Mouse (Mus musculus) hindbrain, embryonic 11.5 days (tissue): ENCODE data around the gene Lrrfip1. TPM values are rescaled to one million over a fixed set of nuclear protein-coding genes. Genes with fewer than 3 reads are reported as not detected.

ENCODE experiments used
- ATAC-seq: fragments of 200-750 bp; cut with Nextera tagmentation; 2 replicates; pipeline ENCODE4 v1.8.0; 2017; ENCODE audit warnings: mild to moderate bottlenecking, moderate TSS enrichment, moderate library complexity; ENCODE audit not compliant: low FRiP score
- DNase-seq: peaks from one replicate; pipeline ENCODE4 v3.0.0-alpha.2; 2015; ENCODE audit warnings: low spot score
- H3K27ac ChIP-seq: fragments of 300-500 bp; sonication (generic); 2 replicates; pipeline ENCODE4 v1.5.1; 2014; ENCODE audit warnings: mild to moderate bottlenecking, low read depth, low read length
- H3K27me3 ChIP-seq: fragments of 300-500 bp; sonication (generic); 2 replicates; pipeline ENCODE4 v1.6.1; 2014; ENCODE audit warnings: mild to moderate bottlenecking, low read length, moderate library complexity, mixed read lengths; ENCODE audit not compliant: control insufficient read depth, insufficient read depth
- H3K36me3 ChIP-seq: fragments of 300-500 bp; sonication (generic); 2 replicates; pipeline ENCODE4 v1.6.1; 2014; ENCODE audit warnings: mild to moderate bottlenecking, low read length, moderate library complexity, mixed read lengths; ENCODE audit not compliant: control insufficient read depth, insufficient read depth
- H3K4me1 ChIP-seq: fragments of 300-500 bp; sonication (generic); replicated peaks from 2 replicates; pipeline ENCODE4 v1.6.1; 2014; ENCODE audit warnings: low read length, mixed read lengths; ENCODE audit not compliant: control insufficient read depth, insufficient read depth
- H3K4me2 ChIP-seq: fragments of 300-500 bp; sonication (generic); replicated peaks from 2 replicates; pipeline ENCODE4 v1.6.1; 2014; ENCODE audit warnings: mild to moderate bottlenecking, low read depth, low read length
- H3K4me3 ChIP-seq: fragments of 300-500 bp; sonication (generic); 2 replicates; pipeline ENCODE4 v1.5.1; 2014; ENCODE audit warnings: low read depth, low read length
- H3K9ac ChIP-seq: fragments of 300-500 bp; sonication (generic); 2 replicates; pipeline ENCODE4 v1.6.1; 2014; ENCODE audit warnings: low read depth, low read length
- H3K9me3 ChIP-seq: fragments of 300-500 bp; sonication (generic); 2 replicates; pipeline ENCODE4 v1.6.1; 2016; ENCODE audit warnings: low read length; ENCODE audit not compliant: control insufficient read depth
- WGBS: fragments of 180-500 bp; shearing (Covaris S2); extraction: QIAGEN DNeasy Blood & Tissue Kit; methylation state at CpG from one replicate; pipeline ENCODE4 v1.1.7; 2014; 5-methylcytosine and 5-hydroxymethylcytosine counted together
- polyA plus RNA-seq: library from polyadenylated mRNA; unstranded; fragments of >200 nt; fragmentation: Nextera tagmentation; extraction: Ambion mirVana; gene quantifications from 2 replicates; pipeline ENCODE4 v1.2.1, GENCODE M21; 2014

Gene Lrrfip1
- polyA plus RNA-seq, 1 experiment from 2014 or later: 23.5 TPM

DNA sequence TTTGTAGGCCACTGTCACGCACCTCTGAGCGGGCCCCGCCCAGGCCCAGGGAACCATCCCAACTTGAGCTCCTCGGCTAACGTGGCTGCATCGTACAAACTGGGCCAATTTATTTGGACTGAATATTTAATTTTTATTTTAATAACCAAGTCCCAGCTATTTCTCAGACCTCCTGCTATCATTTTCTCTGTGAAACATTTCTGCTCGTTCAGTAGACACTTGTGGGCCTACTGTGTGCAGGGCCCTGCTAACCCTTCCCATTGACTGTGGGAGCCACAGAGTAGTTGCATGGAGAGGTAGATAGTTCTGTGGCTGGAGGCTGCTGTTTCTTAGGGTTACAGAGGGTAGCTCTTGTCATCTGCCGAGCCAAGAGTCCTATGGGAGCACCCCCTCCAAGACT, 72.0 kb downstream of the Lrrfip1 start:
- Histone ChIP-seq H3K27ac (no peak overlapping the region), H3K4me2 (no peak overlapping the region), H3K9ac (no peak overlapping the region), H3K9me3 (no peaks in the 10 kb centered on the region), H3K36me3 (no peaks in the 10 kb centered on the region), H3K4me1 (no peaks in the 10 kb centered on the region), H3K27me3 (no peaks in the 10 kb centered on the region), H3K4me3 (no peak overlapping the region)
- DNase-seq (no peak), ATAC-seq (no peak)
- WGBS: 92% methylated on average over 8 of the region's 8 CpGs

DNA sequence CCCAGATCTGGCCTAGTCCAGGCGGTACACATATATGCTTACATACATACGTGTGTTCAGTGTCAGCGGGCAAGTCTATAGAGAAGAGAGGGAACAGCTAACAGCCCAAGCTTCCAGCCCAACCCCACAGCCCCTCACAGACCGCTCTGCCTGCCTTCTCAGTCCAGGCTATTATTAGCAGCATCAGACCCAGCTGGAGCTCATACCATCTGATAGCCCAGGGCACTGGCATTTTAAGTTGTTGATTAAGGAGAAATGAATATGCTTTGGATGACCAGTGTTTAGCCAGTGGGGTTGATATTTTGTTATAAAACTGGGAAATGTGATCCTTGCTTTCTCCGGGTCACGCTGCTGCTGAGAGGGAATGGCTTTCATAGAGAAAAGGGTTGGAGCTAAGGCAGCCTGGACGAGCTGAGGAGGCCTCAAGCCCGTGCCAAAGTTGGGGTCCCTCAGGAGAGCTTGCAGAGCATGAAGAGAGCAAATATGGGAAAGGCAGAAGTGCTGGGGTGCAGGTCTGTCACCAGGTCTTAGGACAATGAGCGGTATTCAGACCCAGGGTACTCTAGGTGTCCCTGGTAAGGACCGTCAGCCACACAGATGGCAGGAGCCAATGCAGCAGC, 73.2 kb downstream of the Lrrfip1 start:
- H3K9ac ChIP-seq: no peak overlapping the region

GRCm38 (mm10) chr1:91076946-91077345, 78.4 kb downstream of the Lrrfip1 start:
- no peak for ATAC-seq

More for the DNA sequence above, 73.2 kb downstream of the Lrrfip1 start:
- ATAC-seq (no peak), DNase-seq (no peak)
- 80% methylated on average over 10 of the region's 10 CpGs for WGBS
- H3K4me2 ChIP-seq: no peak overlapping the region
- no peaks in the 10 kb centered on the region for H3K9me3 ChIP-seq
- H3K27ac ChIP-seq: no peak overlapping the region
- no peaks in the 10 kb centered on the region for H3K4me1 ChIP-seq
- H3K36me3 ChIP-seq: no peaks in the 10 kb centered on the region
- no peak overlapping the region for H3K4me3 ChIP-seq
- H3K27me3 ChIP-seq: no peaks in the 10 kb centered on the region

GRCm38 (mm10) chr1:91077456-91077855, 78.9 kb downstream of the Lrrfip1 start:
- no peaks in the 10 kb centered on the region for H3K27me3 ChIP-seq
- no peaks in the 10 kb centered on the region for H3K36me3 ChIP-seq
- ATAC-seq (no peak), DNase-seq (no peak)
- H3K4me2 ChIP-seq: no peak overlapping the region
- H3K4me3 ChIP-seq: no peak overlapping the region
- H3K4me1 ChIP-seq: no peaks in the 10 kb centered on the region
- WGBS: 84% methylated on average over 9 of the region's 9 CpGs
- no peak overlapping the region for H3K27ac ChIP-seq
- H3K9me3 ChIP-seq: no peaks in the 10 kb centered on the region
- H3K9ac ChIP-seq: no peak overlapping the region

More at GRCm38 (mm10) chr1:91076946-91077345, 78.4 kb downstream of the Lrrfip1 start:
- 52% methylated on average over 8 of the region's 8 CpGs for WGBS
- Histone ChIP-seq H3K27ac (no peak overlapping the region), H3K4me1 (no peaks in the 10 kb centered on the region), H3K4me3 (no peak overlapping the region), H3K4me2 (no peak overlapping the region), H3K9me3 (no peaks in the 10 kb centered on the region), H3K27me3 (no peaks in the 10 kb centered on the region), H3K9ac (no peak overlapping the region), H3K36me3 (no peaks in the 10 kb centered on the region)
- no peak for DNase-seq

GRCm38 (mm10) chr1:91077980-91078379, 79.4 kb downstream of the Lrrfip1 start:
- WGBS: 86% methylated on average over 8 of the region's 8 CpGs
- Histone ChIP-seq H3K27me3 (no peaks in the 10 kb centered on the region), H3K4me3 (no peak overlapping the region), H3K9me3 (no peaks in the 10 kb centered on the region), H3K4me2 (no peak overlapping the region), H3K36me3 (no peaks in the 10 kb centered on the region), H3K9ac (no peak overlapping the region), H3K4me1 (no peaks in the 10 kb centered on the region), H3K27ac (no peak overlapping the region)
- ATAC-seq (no peak), DNase-seq (no peak)

GRCm38 (mm10) chr1:91079740-91080422, 81.3 kb downstream of the Lrrfip1 start:
- H3K36me3 ChIP-seq: no peaks in the 10 kb centered on the region
- no peak overlapping the region for H3K4me3 ChIP-seq
- WGBS: 87% methylated on average over 10 of the region's 10 CpGs
- H3K27ac ChIP-seq: no peak overlapping the region
- H3K27me3 ChIP-seq: no peaks in the 10 kb centered on the region
- ATAC-seq (no peak), DNase-seq (no peak)
- H3K4me2 ChIP-seq: no peak overlapping the region
- H3K9me3 ChIP-seq: no peaks in the 10 kb centered on the region
- no peak overlapping the region for H3K9ac ChIP-seq
- H3K4me1 ChIP-seq: no peaks in the 10 kb centered on the region

- DNase-seq: no peak
- Histone ChIP-seq H3K4me1 (no peaks in the 10 kb centered on the region), H3K36me3 (no peaks in the 10 kb centered on the region), H3K27ac (no peak overlapping the region), H3K9ac (no peak overlapping the region), H3K4me3 (no peak overlapping the region), H3K4me2 (no peak overlapping the region), H3K27me3 (no peaks in the 10 kb centered on the region), H3K9me3 (no peaks in the 10 kb centered on the region)
- WGBS: 84% methylated on average over 7 of the region's 7 CpGs
- ATAC-seq: no peak
Observed at GRCm38 (mm10) chr1:91080423-91080749, 81.8 kb downstream of the Lrrfip1 start.

DNA sequence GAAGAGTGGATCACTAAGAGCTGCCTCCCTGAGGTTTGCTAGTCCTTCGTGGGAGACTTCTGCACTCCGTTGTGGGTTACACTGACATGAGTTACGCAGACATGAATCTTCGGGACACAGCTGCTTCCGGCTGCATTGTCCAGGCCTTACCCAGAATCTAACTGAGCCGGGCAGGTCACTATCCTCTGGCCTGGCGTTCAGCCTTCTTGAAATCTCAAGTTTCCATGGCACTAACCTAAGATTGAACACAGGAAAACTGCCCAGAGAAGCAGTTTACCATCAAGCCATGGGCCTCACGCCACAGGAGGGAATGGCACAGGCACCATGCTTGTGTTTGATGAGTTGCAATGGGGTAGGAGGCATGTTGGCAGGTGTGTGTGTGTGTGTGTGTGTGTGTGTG, 85.8 kb downstream of the Lrrfip1 start:
- no peaks in the 10 kb centered on the region for H3K27me3 ChIP-seq
- DNase-seq (no peak), ATAC-seq (no peak)
- no peak overlapping the region for H3K9ac ChIP-seq
- H3K36me3 ChIP-seq: no peaks in the 10 kb centered on the region
- H3K4me1 ChIP-seq: no peaks in the 10 kb centered on the region
- H3K4me3 ChIP-seq: no peak overlapping the region
- H3K27ac ChIP-seq: no peak overlapping the region
- H3K4me2 ChIP-seq: no peak overlapping the region
- no peaks in the 10 kb centered on the region for H3K9me3 ChIP-seq
- WGBS: 93% methylated on average over 8 of the region's 8 CpGs

- Histone ChIP-seq H3K4me2 (no peak overlapping the region), H3K9ac (no peak overlapping the region), H3K36me3 (no peaks in the 10 kb centered on the region), H3K27me3 (no peaks in the 10 kb centered on the region), H3K9me3 (no peaks in the 10 kb centered on the region), H3K4me3 (no peak overlapping the region), H3K4me1 (no peaks in the 10 kb centered on the region), H3K27ac (no peak overlapping the region)
- 84% methylated on average over 10 of the region's 10 CpGs for WGBS
- DNase-seq (no peak), ATAC-seq (no peak)
Observed at GRCm38 (mm10) chr1:91085009-91085408, 86.5 kb downstream of the Lrrfip1 start.
